Mouse (Mus musculus) heart, embryonic 13.5 days (tissue): ENCODE measurements around the gene Sned1. TPM values are rescaled to one million over a fixed set of nuclear protein-coding genes. Genes with fewer than 3 reads are reported as not detected.
"Not testable (repeated sequence)": the region's sequence is repeated elsewhere in the genome, so short reads cannot be mapped to it uniquely, and the experiment has no call there.

Experiments
- ATAC-seq: fragments of 200-750 bp; cut with Nextera tagmentation; 2 replicates; pipeline ENCODE4 v1.8.0; 2017; ENCODE audit warnings: moderate TSS enrichment; ENCODE audit not compliant: insufficient number of reproducible peaks, low FRiP score, low TSS enrichment; ENCODE audit errors: extremely low read depth
- H3K27ac ChIP-seq: fragments of 300-500 bp; sonication (generic); replicated peaks from 2 replicates; pipeline ENCODE4 v1.5.1; 2015; ENCODE audit warnings: moderate library complexity, mild to moderate bottlenecking, inconsistent platforms
- H3K27me3 ChIP-seq: fragments of 300-500 bp; sonication (generic); replicated peaks from 2 replicates; pipeline ENCODE4 v1.6.1; 2015; ENCODE audit warnings: mild to moderate bottlenecking, inconsistent platforms
- H3K36me3 ChIP-seq: fragments of 300-500 bp; sonication (generic); 2 replicates; pipeline ENCODE4 v1.6.1; 2015; ENCODE audit warnings: mild to moderate bottlenecking, inconsistent platforms
- H3K4me1 ChIP-seq: fragments of 300-500 bp; sonication (generic); 2 replicates; pipeline ENCODE4 v1.6.1; 2015; ENCODE audit warnings: inconsistent platforms
- H3K4me2 ChIP-seq: fragments of 300-500 bp; sonication (generic); 2 replicates; pipeline ENCODE4 v1.6.1; 2015; ENCODE audit warnings: inconsistent platforms, mild to moderate bottlenecking, moderate library complexity
- H3K4me3 ChIP-seq: fragments of 300-500 bp; sonication (generic); 2 replicates; pipeline ENCODE4 v1.5.1; 2015; ENCODE audit warnings: moderate library complexity, mild to moderate bottlenecking, inconsistent platforms
- H3K9ac ChIP-seq: fragments of 300-500 bp; sonication (generic); 2 replicates; pipeline ENCODE4 v1.6.1; 2015; ENCODE audit warnings: inconsistent platforms, mild to moderate bottlenecking, moderate library complexity
- H3K9me3 ChIP-seq: fragments of 300-500 bp; sonication (generic); 2 replicates; pipeline ENCODE4 v1.6.1; 2016; ENCODE audit warnings: inconsistent platforms
- WGBS: fragments of 180-500 bp; shearing (Covaris S2); methylation state at CpG from one replicate; pipeline ENCODE4 v1.1.7; 2015; ENCODE audit warnings: mixed read lengths; 5-methylcytosine and 5-hydroxymethylcytosine counted together
- polyA plus RNA-seq: library from polyadenylated mRNA; unstranded; fragments of >200 nt; fragmentation: Nextera tagmentation; extraction: Ambion mirVana; gene quantifications from 2 replicates; pipeline ENCODE4 v1.2.1, GENCODE M21; 2015

Sned1 gene
- polyA plus RNA-seq, 1 experiment from 2014 or later = 3.8 TPM

GRCm38 (mm10) chr1:93272409-93272821 is 36.8 kb downstream of the Sned1 start:
- peaks cover 4% of the 10 kb centered on the region; the same call in 1 of the 2 replicates for H3K36me3 ChIP-seq
- 0 out of 2 replicates have a peak, but pooled peaks cover 7% of the 10 kb centered on the region for H3K27me3 ChIP-seq
- H3K9me3 ChIP-seq = no peaks in the 10 kb centered on the region
- no peak overlapping the region for H3K4me3 ChIP-seq
- no peak for ATAC-seq
- 2% methylated on average over 16 of the region's 16 CpGs for WGBS
- no peak overlapping the region for H3K4me2 ChIP-seq
- no peak overlapping the region for H3K27ac ChIP-seq
- H3K4me1 ChIP-seq = no peaks in the 10 kb centered on the region
- no peak overlapping the region for H3K9ac ChIP-seq

- 67% methylated on average over 6 of the region's 6 CpGs for WGBS
- 0 out of 2 replicates have a peak, but pooled peaks cover 10% of the 10 kb centered on the region for H3K27me3 ChIP-seq
- no peaks in the 10 kb centered on the region for H3K36me3 ChIP-seq
- no peak overlapping the region for H3K9ac ChIP-seq
- no peaks in the 10 kb centered on the region for H3K4me1 ChIP-seq
- H3K9me3 ChIP-seq = no peaks in the 10 kb centered on the region
- H3K4me2 ChIP-seq = no peak overlapping the region
- no peak overlapping the region for H3K27ac ChIP-seq
- H3K4me3 ChIP-seq = no peak overlapping the region
- no peak for ATAC-seq
Observed at GRCm38 (mm10) chr1:93275561-93275960, 39.9 kb downstream of the Sned1 start.

GRCm38 (mm10) chr1:93277041-93277440 is 41.4 kb downstream of the Sned1 start:
- Histone ChIP-seq H3K9ac (no peak overlapping the region), H3K9me3 (no peaks in the 10 kb centered on the region), H3K27ac (no peak overlapping the region), H3K4me3 (no peak overlapping the region), H3K36me3 (no peaks in the 10 kb centered on the region), H3K4me2 (no peak overlapping the region), H3K27me3 (0 out of 2 replicates have a peak, but pooled peaks cover 16% of the 10 kb centered on the region), H3K4me1 (no peaks in the 10 kb centered on the region)
- 67% methylated on average over 7 of the region's 7 CpGs for WGBS
- no peak for ATAC-seq

- WGBS = 38% methylated on average over 3 of the region's 3 CpGs
- Histone ChIP-seq H3K36me3 (peaks cover 7% of the 10 kb centered on the region; the same call in 1 of the 2 replicates), H3K9me3 (no peaks in the 10 kb centered on the region), H3K9ac (no peak overlapping the region), H3K27ac (no peak overlapping the region), H3K4me1 (no peaks in the 10 kb centered on the region), H3K27me3 (no peaks in the 10 kb centered on the region), H3K4me3 (no peak overlapping the region), H3K4me2 (no peak overlapping the region)
- ATAC-seq = no peak
Observed at GRCm38 (mm10) chr1:93289678-93290214, 54.1 kb downstream of the Sned1 start.

- no peaks in the 10 kb centered on the region for H3K27me3 ChIP-seq
- no peak overlapping the region for H3K4me2 ChIP-seq
- H3K9me3 ChIP-seq = no peaks in the 10 kb centered on the region
- H3K9ac ChIP-seq = no peak overlapping the region
- peaks cover 13% of the 10 kb centered on the region for H3K36me3 ChIP-seq
- no peak overlapping the region for H3K4me3 ChIP-seq
- H3K4me1 ChIP-seq = no peaks in the 10 kb centered on the region
- H3K27ac ChIP-seq = no peak overlapping the region
- 75% methylated on average over 4 of the region's 4 CpGs for WGBS
- no peak for ATAC-seq
Observed at GRCm38 (mm10) chr1:93290956-93291355, 55.3 kb downstream of the Sned1 start.

GRCm38 (mm10) chr1:93291591-93291990 is 56.0 kb downstream of the Sned1 start:
- no peak overlapping the region for H3K9ac ChIP-seq
- no peak for ATAC-seq

GRCm38 (mm10) chr1:93292006-93292405 is 56.4 kb downstream of the Sned1 start:
- Histone ChIP-seq H3K4me2 (no peak overlapping the region), H3K4me1 (no peaks in the 10 kb centered on the region), H3K27me3 (no peaks in the 10 kb centered on the region), H3K36me3 (peaks cover 23% of the 10 kb centered on the region), H3K9me3 (no peaks in the 10 kb centered on the region), H3K9ac (no peak overlapping the region), H3K27ac (no peak overlapping the region), H3K4me3 (no peak overlapping the region)
- WGBS = 70% methylated on average over 8 of the region's 8 CpGs
- ATAC-seq = no peak

More at GRCm38 (mm10) chr1:93291591-93291990, 56.0 kb downstream of the Sned1 start:
- Histone ChIP-seq H3K27me3 (no peaks in the 10 kb centered on the region), H3K9me3 (no peaks in the 10 kb centered on the region), H3K27ac (no peak overlapping the region), H3K4me3 (no peak overlapping the region), H3K36me3 (peaks cover 19% of the 10 kb centered on the region), H3K4me1 (no peaks in the 10 kb centered on the region), H3K4me2 (no peak overlapping the region)
- 79% methylated on average over 1 of the region's 1 CpGs for WGBS

GRCm38 (mm10) chr1:93294491-93294890 is 58.9 kb downstream of the Sned1 start:
- H3K36me3 ChIP-seq = peaks cover 47% of the 10 kb centered on the region
- H3K27me3 ChIP-seq, H3K9ac ChIP-seq, H3K9me3 ChIP-seq, H3K27ac ChIP-seq, ATAC-seq, H3K4me1 ChIP-seq, H3K4me3 ChIP-seq, H3K4me2 ChIP-seq: not testable (repeated sequence)
- WGBS = 87% methylated on average over 3 of the region's 3 CpGs

GRCm38 (mm10) chr1:93299791-93300190 is 64.2 kb downstream of the Sned1 start:
- Histone ChIP-seq H3K27ac (no peak overlapping the region), H3K27me3 (no peaks in the 10 kb centered on the region), H3K4me3 (no peak overlapping the region), H3K36me3 (peaks cover 92% of the 10 kb centered on the region), H3K9me3 (no peaks in the 10 kb centered on the region), H3K4me2 (no peak overlapping the region), H3K9ac (no peak overlapping the region), H3K4me1 (peaks cover 5% of the 10 kb centered on the region)
- WGBS = 75% methylated on average over 4 of the region's 4 CpGs
- no peak for ATAC-seq

- Histone ChIP-seq H3K36me3 (peaks cover 90% of the 10 kb centered on the region), H3K9me3 (no peaks in the 10 kb centered on the region), H3K9ac (no peak overlapping the region), H3K27me3 (no peaks in the 10 kb centered on the region), H3K4me1 (peaks cover 10% of the 10 kb centered on the region), H3K4me2 (no peak overlapping the region), H3K27ac (no peak overlapping the region), H3K4me3 (no peak overlapping the region)
- no peak for ATAC-seq
- WGBS = 65% methylated on average over 3 of the region's 3 CpGs
Observed at GRCm38 (mm10) chr1:93300578-93300977, 64.9 kb downstream of the Sned1 start.

GRCm38 (mm10) chr1:93305581-93306337 is 70.1 kb downstream of the Sned1 start, which contains the start of gene Mterf4:
TSS of gene Mterf4 (minus strand) at chr1:93305915.
- no peaks in the 10 kb centered on the region for H3K9me3 ChIP-seq
- H3K9ac ChIP-seq = peak within 1 kb of the TSS; percentile 92
- WGBS = 8% methylated on average over 36 of the region's 36 CpGs
- H3K4me2 ChIP-seq = peak within 1 kb of the TSS; percentile 89
- H3K4me1 ChIP-seq = peaks cover 15% of the 10 kb centered on the region
- peaks cover 52% of the 10 kb centered on the region for H3K36me3 ChIP-seq
- peak within 1 kb of the TSS; percentile 94 for H3K4me3 ChIP-seq
- peak within 1 kb of the TSS; percentile 32; the same call in 1 of the 2 replicates for H3K27ac ChIP-seq
- H3K27me3 ChIP-seq = no peaks in the 10 kb centered on the region
- 0 out of 2 replicates have a peak, but pooled peaks have one; percentile 25 for ATAC-seq
